Mouse (Mus musculus): Measurements from ENCODE around the gene Large2. TPM values are rescaled to one million over a fixed set of nuclear protein-coding genes. Genes with fewer than 3 reads are reported as not detected.

Large2 gene
- total RNA-seq, 2 experiments from 2014 or later: 0.98 to 1.1 TPM

- TF ChIP-seq CTCF (conservative IDR thresholded peaks at IDR 0.05): no peak
Measured at GRCm38 (mm10) chr2:92360893-92361292, 13.8 kb downstream of the Large2 start.

GRCm38 (mm10) chr2:92360186-92360823, 14.4 kb downstream of the Large2 start:
- TF ChIP-seq CTCF (conservative IDR thresholded peaks at IDR 0.05): no peak
- Histone ChIP-seq H3K4me3 (no peak overlapping the region), H3K27ac (peak overlapping the region; percentile 44)
- no peak for DNase-seq (ENCODE audit: low spot score in 2 of 2)

More at GRCm38 (mm10) chr2:92360893-92361292, 13.8 kb downstream of the Large2 start:
- no peak for DNase-seq (ENCODE audit: low spot score in 2 of 2)
- H3K4me3 ChIP-seq: no peak overlapping the region
- H3K27ac ChIP-seq: no peak overlapping the region

- Histone ChIP-seq H3K4me3 (no peak overlapping the region), H3K27ac (peak overlapping the region; percentile 7; the same call in 1 of the 2 replicates)
- TF ChIP-seq CTCF (conservative IDR thresholded peaks at IDR 0.05): no peak
- DNase-seq (ENCODE audit: low spot score in 2 of 2): no peak
Measured at GRCm38 (mm10) chr2:92359301-92359700, 15.4 kb downstream of the Large2 start.

- no peak for DNase-seq (ENCODE audit: low spot score in 2 of 2)
- H3K27ac ChIP-seq: 0 out of 2 replicates have a peak overlapping the region, but pooled peaks have one; percentile 18
- TF ChIP-seq CTCF (conservative IDR thresholded peaks at IDR 0.05): no peak
- no peak overlapping the region for H3K4me3 ChIP-seq
Measured at GRCm38 (mm10) chr2:92354224-92354623, 20.4 kb downstream of the Large2 start.

- no peak overlapping the region; the same call in 1 of the 2 replicates for H3K27ac ChIP-seq
- DNase-seq (ENCODE audit: low spot score in 2 of 2): no peak
- TF ChIP-seq CTCF (conservative IDR thresholded peaks at IDR 0.05): no peak
- no peak overlapping the region for H3K4me3 ChIP-seq
Measured at GRCm38 (mm10) chr2:92353402-92353801, 21.3 kb downstream of the Large2 start.

GRCm38 (mm10) chr2:92350686-92351085, 24.0 kb downstream of the Large2 start:
- H3K4me3 ChIP-seq: no peak overlapping the region
- no peak for TF ChIP-seq CTCF (conservative IDR thresholded peaks at IDR 0.05)
- DNase-seq (ENCODE audit: low spot score in 2 of 2): no peak

GRCm38 (mm10) chr2:92349589-92350425, 24.9 kb downstream of the Large2 start:
- Histone ChIP-seq H3K4me3 (no peak overlapping the region), H3K27ac (peak overlapping the region; percentile 50)
- no peak for TF ChIP-seq CTCF (conservative IDR thresholded peaks at IDR 0.05)
- no peak for DNase-seq (ENCODE audit: low spot score in 2 of 2)

More at GRCm38 (mm10) chr2:92350686-92351085, 24.0 kb downstream of the Large2 start:
- H3K27ac ChIP-seq: no peak overlapping the region

GRCm38 (mm10) chr2:92347191-92347590, 27.5 kb downstream of the Large2 start:
- H3K27ac ChIP-seq: no peak overlapping the region
- no peak for DNase-seq (ENCODE audit: low spot score in 2 of 2)
- TF ChIP-seq CTCF (conservative IDR thresholded peaks at IDR 0.05): no peak
- no peak overlapping the region for H3K4me3 ChIP-seq

- TF ChIP-seq CTCF (conservative IDR thresholded peaks at IDR 0.05): no peak
- Histone ChIP-seq H3K27ac (no peak overlapping the region), H3K4me3 (no peak overlapping the region)
- DNase-seq (ENCODE audit: low spot score in 2 of 2): no peak
Measured at GRCm38 (mm10) chr2:92342418-92342817, 32.3 kb downstream of the Large2 start.

GRCm38 (mm10) chr2:92331871-92332270, 42.8 kb downstream of the Large2 start:
- TF ChIP-seq CTCF (conservative IDR thresholded peaks at IDR 0.05): no peak
- Histone ChIP-seq H3K4me3 (no peak overlapping the region), H3K27ac (no peak overlapping the region)
- DNase-seq (ENCODE audit: low spot score in 2 of 2): no peak

GRCm38 (mm10) chr2:92331410-92331809, 43.3 kb downstream of the Large2 start:
- Histone ChIP-seq H3K27ac (no peak overlapping the region), H3K4me3 (no peak overlapping the region)
- DNase-seq (ENCODE audit: low spot score in 2 of 2): no peak
- TF ChIP-seq CTCF (conservative IDR thresholded peaks at IDR 0.05): no peak

GRCm38 (mm10) chr2:92330840-92331239, 43.8 kb downstream of the Large2 start:
- peak; percentile 56 to 64 for DNase-seq (ENCODE audit: low spot score in 2 of 2)
- TF ChIP-seq CTCF (conservative IDR thresholded peaks at IDR 0.05): peak; percentile 87
- no peak overlapping the region; the same call in 1 of the 2 replicates for H3K27ac ChIP-seq

GRCm38 (mm10) chr2:92328206-92328605, 46.5 kb downstream of the Large2 start:
- DNase-seq (ENCODE audit: low spot score in 2 of 2): no peak
- H3K4me3 ChIP-seq: no peak overlapping the region
- no peak for TF ChIP-seq CTCF (conservative IDR thresholded peaks at IDR 0.05)
- H3K27ac ChIP-seq: no peak overlapping the region

More at GRCm38 (mm10) chr2:92330840-92331239, 43.8 kb downstream of the Large2 start:
- H3K4me3 ChIP-seq: no peak overlapping the region
